Mouse (Mus musculus) C2C12 (cell line): ENCODE results near the gene Msh2.

ENCODE experiments used
- CTCF ChIP-seq: IDR thresholded peaks from one replicate; pipeline ENCODE4 v1.5.1; 2011; ENCODE audit not compliant: control insufficient read depth, insufficient read depth, insufficient read length
- USF1 ChIP-seq: IDR thresholded peaks from one replicate; pipeline ENCODE4 v1.6.1; 2011; ENCODE audit warnings: low read depth, mild to moderate bottlenecking, control low read depth, moderate library complexity

- TF ChIP-seq USF1 (no peak), CTCF (no peak)
Measured at GRCm38 (mm10) chr17:87773175-87773574, 101.0 kb downstream of the Msh2 start.
